Mouse (Mus musculus) heart, embryonic 11.5 days (tissue): Measurements from ENCODE around the gene Disp1. TPM values are rescaled to one million over a fixed set of nuclear protein-coding genes. Genes with fewer than 3 reads are reported as not detected.

ENCODE experiments used
- ATAC-seq: fragments of 200-750 bp; cut with Nextera tagmentation; replicated peaks from 2 replicates; pipeline ENCODE4 v1.8.0; 2017; ENCODE audit warnings: moderate library complexity; ENCODE audit not compliant: insufficient number of reproducible peaks, low FRiP score, low TSS enrichment
- H3K27ac ChIP-seq: fragments of 300-500 bp; sonication (generic); 2 replicates; pipeline ENCODE4 v1.5.1; 2014; ENCODE audit warnings: mild to moderate bottlenecking, low read depth, low read length
- H3K27me3 ChIP-seq: fragments of 300-500 bp; sonication (generic); 2 replicates; pipeline ENCODE4 v1.6.1; 2014; ENCODE audit warnings: mild to moderate bottlenecking, low read length, mixed read lengths; ENCODE audit not compliant: control insufficient read depth, insufficient read depth
- H3K36me3 ChIP-seq: fragments of 300-500 bp; sonication (generic); 2 replicates; pipeline ENCODE4 v1.6.1; 2014; ENCODE audit warnings: mild to moderate bottlenecking, low read length, moderate library complexity, mixed read lengths; ENCODE audit not compliant: control insufficient read depth, insufficient read depth
- H3K4me1 ChIP-seq: fragments of 300-500 bp; sonication (generic); 2 replicates; pipeline ENCODE4 v1.6.1; 2014; ENCODE audit warnings: low read length; ENCODE audit not compliant: control insufficient read depth, insufficient read depth
- H3K4me2 ChIP-seq: fragments of 300-500 bp; sonication (generic); 2 replicates; pipeline ENCODE4 v1.6.1; 2014; ENCODE audit warnings: mild to moderate bottlenecking, moderate library complexity
- H3K4me3 ChIP-seq: fragments of 300-500 bp; sonication (generic); 2 replicates; pipeline ENCODE4 v1.5.1; 2014; ENCODE audit warnings: low read depth, low read length
- H3K9ac ChIP-seq: fragments of 300-500 bp; sonication (generic); 2 replicates; pipeline ENCODE4 v1.6.1; 2014; ENCODE audit warnings: mild to moderate bottlenecking, low read depth, low read length, moderate library complexity
- H3K9me3 ChIP-seq: fragments of 300-500 bp; sonication (generic); replicated peaks from 2 replicates; pipeline ENCODE4 v1.6.1; 2016; ENCODE audit warnings: low read length; ENCODE audit not compliant: control insufficient read depth
- WGBS: fragments of 180-500 bp; shearing (Covaris S2); extraction: QIAGEN DNeasy Blood & Tissue Kit; methylation state at CpG from one replicate; pipeline ENCODE4 v1.1.7; 2014; ENCODE audit not compliant: insufficient replicate concordance; 5-methylcytosine and 5-hydroxymethylcytosine counted together
- polyA plus RNA-seq: library from polyadenylated mRNA; unstranded; fragments of >200 nt; fragmentation: Nextera tagmentation; extraction: Ambion mirVana; gene quantifications from 2 replicates; pipeline ENCODE4 v1.2.1, GENCODE M21; 2014

Disp1 gene
- polyA plus RNA-seq, 1 experiment from 2014 or later: 12.6 TPM

GRCm38 (mm10) chr1:183180301-183181029 lies 40.9 kb downstream of the Disp1 start:
- H3K36me3 ChIP-seq: no peaks in the 10 kb centered on the region
- H3K9me3 ChIP-seq: no peaks in the 10 kb centered on the region
- no peak overlapping the region for H3K27ac ChIP-seq
- H3K27me3 ChIP-seq: no peaks in the 10 kb centered on the region
- no peak overlapping the region for H3K4me3 ChIP-seq
- no peak overlapping the region for H3K9ac ChIP-seq
- 88% methylated on average over 2 of the region's 2 CpGs for WGBS
- H3K4me2 ChIP-seq: no peak overlapping the region
- no peak for ATAC-seq
- H3K4me1 ChIP-seq: peaks cover 26% of the 10 kb centered on the region

DNA sequence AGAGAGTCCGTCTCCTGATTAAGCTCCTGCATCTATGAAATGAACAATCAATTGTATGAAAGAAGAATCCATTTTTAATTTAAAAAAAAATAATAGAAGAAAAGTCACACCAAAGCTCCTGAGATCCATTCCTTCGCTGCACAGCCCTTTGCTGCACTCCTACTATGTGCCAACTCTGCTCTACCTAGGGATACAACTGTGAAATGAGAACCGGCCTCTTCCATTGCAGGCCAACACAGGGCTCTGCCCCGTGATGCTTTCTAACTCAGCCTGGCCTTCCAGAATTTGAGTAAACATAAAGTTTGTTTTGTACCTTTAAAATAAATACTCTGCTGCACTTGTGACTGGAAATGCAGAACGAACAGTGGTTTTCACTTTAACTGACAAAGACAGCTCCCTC lies 42.0 kb downstream of the Disp1 start:
- Histone ChIP-seq H3K4me3 (no peak overlapping the region), H3K36me3 (no peaks in the 10 kb centered on the region), H3K4me1 (peaks cover 21% of the 10 kb centered on the region), H3K9ac (no peak overlapping the region), H3K9me3 (no peaks in the 10 kb centered on the region), H3K27ac (0 out of 2 replicates have a peak overlapping the region, but pooled peaks have one; percentile 3), H3K4me2 (no peak overlapping the region), H3K27me3 (no peaks in the 10 kb centered on the region)
- WGBS: 88% methylated on average over 5 of the region's 5 CpGs
- ATAC-seq: no peak

DNA sequence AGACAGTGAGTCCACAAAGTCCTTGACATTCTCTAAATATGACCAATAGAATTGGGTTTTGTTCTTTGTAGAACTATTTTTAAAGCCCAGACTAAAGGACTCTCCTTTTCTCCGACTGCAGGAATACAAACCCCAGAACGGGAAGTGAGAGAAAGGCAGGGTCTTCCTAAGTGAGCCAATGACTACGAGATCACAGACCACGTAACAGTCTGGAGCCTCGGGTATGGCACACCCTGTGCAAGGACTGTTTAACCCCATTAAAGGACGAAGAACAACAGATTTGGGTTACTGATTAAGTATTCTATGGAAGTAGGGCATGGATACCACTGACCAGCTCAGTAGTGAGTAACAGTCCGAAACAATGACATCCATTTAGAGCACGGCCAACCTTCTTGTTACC lies 46.1 kb downstream of the Disp1 start:
- Histone ChIP-seq H3K4me3 (no peak overlapping the region), H3K9me3 (no peaks in the 10 kb centered on the region), H3K36me3 (no peaks in the 10 kb centered on the region), H3K4me1 (peaks cover 5% of the 10 kb centered on the region; the same call in 1 of the 2 replicates), H3K4me2 (no peak overlapping the region), H3K9ac (no peak overlapping the region), H3K27me3 (no peaks in the 10 kb centered on the region), H3K27ac (no peak overlapping the region)
- 84% methylated on average over 8 of the region's 8 CpGs for WGBS
- no peak for ATAC-seq

- no peaks in the 10 kb centered on the region for H3K9me3 ChIP-seq
- ATAC-seq: no peak
- H3K4me3 ChIP-seq: no peak overlapping the region
- H3K4me2 ChIP-seq: no peak overlapping the region
- H3K27me3 ChIP-seq: no peaks in the 10 kb centered on the region
- H3K4me1 ChIP-seq: peaks cover 9% of the 10 kb centered on the region; the same call in 1 of the 2 replicates
- WGBS: 91% methylated on average over 5 of the region's 5 CpGs
- no peak overlapping the region for H3K27ac ChIP-seq
- no peak overlapping the region for H3K9ac ChIP-seq
- H3K36me3 ChIP-seq: no peaks in the 10 kb centered on the region
Observed at GRCm38 (mm10) chr1:183171095-183171494, 50.2 kb downstream of the Disp1 start.

DNA sequence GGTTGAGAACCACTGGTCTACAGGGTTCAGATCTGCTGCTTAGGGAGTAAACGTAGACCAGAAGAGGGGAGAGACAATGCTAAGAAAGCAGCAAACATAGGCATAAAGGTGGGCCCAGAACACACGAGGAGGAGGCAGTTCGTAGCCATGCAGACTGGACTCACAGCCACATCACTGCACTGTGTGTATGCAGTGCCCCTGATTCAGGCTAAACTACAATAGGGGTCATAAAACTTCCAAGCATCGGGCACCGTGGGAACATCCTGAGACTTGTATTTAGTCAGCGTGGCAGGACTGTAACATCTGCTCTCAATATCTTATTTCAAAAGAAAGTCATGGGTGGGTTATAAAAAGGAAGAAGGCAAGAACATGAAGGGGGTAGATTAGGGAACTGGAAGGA lies 52.9 kb downstream of the Disp1 start:
- no peak overlapping the region for H3K27ac ChIP-seq
- no peak for ATAC-seq
- 79% methylated on average over 6 of the region's 6 CpGs for WGBS

GRCm38 (mm10) chr1:183167776-183168175 lies 53.5 kb downstream of the Disp1 start:
- H3K9ac ChIP-seq: no peak overlapping the region
- peaks cover 25% of the 10 kb centered on the region for H3K4me1 ChIP-seq
- no peak overlapping the region for H3K4me2 ChIP-seq
- no peak for ATAC-seq
- H3K9me3 ChIP-seq: no peaks in the 10 kb centered on the region
- 67% methylated on average over 12 of the region's 12 CpGs for WGBS
- H3K36me3 ChIP-seq: no peaks in the 10 kb centered on the region
- no peak overlapping the region for H3K4me3 ChIP-seq
- no peaks in the 10 kb centered on the region for H3K27me3 ChIP-seq
- H3K27ac ChIP-seq: 0 out of 2 replicates have a peak overlapping the region, but pooled peaks have one; percentile 16

More for the DNA sequence above, 52.9 kb downstream of the Disp1 start:
- no peaks in the 10 kb centered on the region for H3K9me3 ChIP-seq
- no peak overlapping the region for H3K4me3 ChIP-seq
- H3K4me1 ChIP-seq: peaks cover 25% of the 10 kb centered on the region
- H3K36me3 ChIP-seq: no peaks in the 10 kb centered on the region
- no peak overlapping the region for H3K4me2 ChIP-seq
- H3K27me3 ChIP-seq: no peaks in the 10 kb centered on the region
- no peak overlapping the region for H3K9ac ChIP-seq

GRCm38 (mm10) chr1:183166700-183167099 lies 54.6 kb downstream of the Disp1 start:
- Histone ChIP-seq H3K4me2 (no peak overlapping the region), H3K36me3 (no peaks in the 10 kb centered on the region), H3K27me3 (no peaks in the 10 kb centered on the region), H3K27ac (no peak overlapping the region), H3K4me3 (no peak overlapping the region), H3K4me1 (peaks cover 25% of the 10 kb centered on the region), H3K9me3 (no peaks in the 10 kb centered on the region), H3K9ac (no peak overlapping the region)
- ATAC-seq: no peak
- WGBS: 82% methylated on average over 5 of the region's 5 CpGs

DNA sequence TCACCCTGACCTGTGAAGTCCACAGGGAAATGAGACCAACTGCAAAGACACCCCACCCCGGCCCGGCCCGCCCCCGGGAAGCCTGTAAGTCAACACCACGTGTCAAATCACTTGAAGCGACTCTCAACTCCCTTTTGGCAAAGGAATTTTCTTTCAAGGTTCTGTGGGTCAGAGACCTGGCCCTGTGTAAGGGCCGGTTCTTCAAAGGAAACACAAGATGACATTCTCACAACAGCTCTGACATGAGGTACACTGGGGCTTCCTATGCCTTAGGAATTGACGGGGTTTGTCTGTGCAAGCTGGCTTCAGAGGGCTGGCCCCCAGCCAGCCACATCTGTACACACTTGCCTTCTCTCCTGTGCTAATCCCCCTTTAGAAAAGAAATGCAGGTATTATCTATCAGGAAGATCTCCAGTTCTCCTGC lies 56.7 kb downstream of the Disp1 start:
- no peak overlapping the region for H3K9ac ChIP-seq
- 0 out of 2 replicates have a peak overlapping the region, but pooled peaks have one; percentile 0 for H3K4me2 ChIP-seq
- WGBS: 28% methylated on average over 8 of the region's 8 CpGs
- peaks cover 20% of the 10 kb centered on the region for H3K4me1 ChIP-seq
- no peak for ATAC-seq
- H3K9me3 ChIP-seq: no peaks in the 10 kb centered on the region
- no peak overlapping the region; the same call in 1 of the 2 replicates for H3K27ac ChIP-seq
- no peak overlapping the region for H3K4me3 ChIP-seq
- H3K36me3 ChIP-seq: no peaks in the 10 kb centered on the region
- no peaks in the 10 kb centered on the region for H3K27me3 ChIP-seq

- no peak overlapping the region for H3K27ac ChIP-seq
- H3K9ac ChIP-seq: no peak overlapping the region
- no peaks in the 10 kb centered on the region for H3K27me3 ChIP-seq
- WGBS: 41% methylated on average over 6 of the region's 6 CpGs
- no peak overlapping the region for H3K4me3 ChIP-seq
- H3K9me3 ChIP-seq: no peaks in the 10 kb centered on the region
- peaks cover 16% of the 10 kb centered on the region for H3K4me1 ChIP-seq
- H3K36me3 ChIP-seq: no peaks in the 10 kb centered on the region
- H3K4me2 ChIP-seq: 0 out of 2 replicates have a peak overlapping the region, but pooled peaks have one; percentile 0
- ATAC-seq: no peak
Observed at GRCm38 (mm10) chr1:183164190-183164580, 57.1 kb downstream of the Disp1 start.
